Mouse (Mus musculus) olfactory bulb, adult 2 months (tissue): ENCODE results near the gene Cidec.

ENCODE experiments used
- CTCF ChIP-seq: fragments of 200-500 bp; IDR thresholded peaks from 2 replicates; pipeline ENCODE4 v1.5.1; 2012; ENCODE audit warnings: low read depth, mild to moderate bottlenecking, low read length, moderate library complexity; ENCODE audit not compliant: insufficient read depth
- POLR2A ChIP-seq: fragments of 200-500 bp; IDR thresholded peaks from 2 replicates; pipeline ENCODE4 v1.6.1; 2012; ENCODE audit warnings: mild to moderate bottlenecking, low read depth, low read length, moderate library complexity; ENCODE audit not compliant: insufficient read depth

DNA sequence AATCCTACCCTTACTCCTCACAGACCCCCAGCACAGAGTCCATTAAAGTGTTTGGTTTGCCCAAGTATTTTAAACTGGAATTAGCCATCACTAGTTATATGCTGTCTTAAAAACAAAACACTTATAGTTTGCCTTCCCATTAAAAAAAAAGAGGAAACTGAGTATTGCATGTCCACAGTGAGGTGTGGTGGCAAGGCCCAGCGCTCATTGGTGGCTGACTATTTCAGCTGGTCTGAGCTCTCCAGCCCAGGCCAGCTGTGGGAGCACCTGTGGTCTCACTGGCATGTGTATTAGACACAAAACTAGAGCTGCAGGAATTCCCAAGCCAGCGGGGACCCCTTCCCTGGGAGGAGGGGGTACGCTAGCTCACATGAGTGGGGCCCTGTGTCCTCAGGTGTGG lies 33.0 kb upstream of the Cidec start:
- TF ChIP-seq CTCF (no peak), POLR2A (no peak)
